Mouse (Mus musculus) midbrain, postnatal 0 days (tissue): ENCODE results near the gene Rtn4ip1. TPM values are rescaled to one million over a fixed set of nuclear protein-coding genes. Genes with fewer than 3 reads are reported as not detected.

Experiments
- ATAC-seq: fragments of 200-750 bp; cut with Nextera tagmentation; 2 replicates; pipeline ENCODE4 v1.8.0; 2017; ENCODE audit warnings: moderate number of reproducible peaks, mild to moderate bottlenecking, moderate TSS enrichment, moderate library complexity; ENCODE audit not compliant: low FRiP score
- DNase-seq: peaks from one replicate; pipeline ENCODE4 v3.0.0-alpha.2; 2015; ENCODE audit warnings: low spot score
- H3K27ac ChIP-seq: fragments of 300-500 bp; sonication (generic); 2 replicates; pipeline ENCODE4 v1.5.1; 2014; ENCODE audit warnings: low read depth, mild to moderate bottlenecking, low read length, mixed read lengths
- H3K27me3 ChIP-seq: fragments of 300-500 bp; sonication (generic); 2 replicates; pipeline ENCODE4 v1.6.1; 2014; ENCODE audit warnings: low read length, control low read depth, mixed read lengths; ENCODE audit not compliant: insufficient read depth
- H3K36me3 ChIP-seq: fragments of 300-500 bp; sonication (generic); 2 replicates; pipeline ENCODE4 v1.6.1; 2014; ENCODE audit warnings: low read length, control low read depth, mixed read lengths; ENCODE audit not compliant: insufficient read depth
- H3K4me1 ChIP-seq: fragments of 300-500 bp; sonication (generic); 2 replicates; pipeline ENCODE4 v1.6.1; 2014; ENCODE audit warnings: mild to moderate bottlenecking, control low read depth, antibody characterized with exemption, low read length, mixed read lengths; ENCODE audit not compliant: insufficient read depth
- H3K4me2 ChIP-seq: fragments of 300-500 bp; sonication (generic); 2 replicates; pipeline ENCODE4 v1.6.1; 2014; ENCODE audit warnings: low read depth, mild to moderate bottlenecking, low read length, mixed read lengths; ENCODE audit not compliant: poor library complexity, severe bottlenecking
- H3K4me3 ChIP-seq: fragments of 300-500 bp; sonication (generic); 2 replicates; pipeline ENCODE4 v1.5.1; 2014; ENCODE audit warnings: low read depth, mild to moderate bottlenecking, low read length, moderate library complexity
- H3K9ac ChIP-seq: fragments of 300-500 bp; sonication (generic); replicated peaks from 2 replicates; pipeline ENCODE4 v1.6.1; 2014; ENCODE audit warnings: mild to moderate bottlenecking, low read length, moderate library complexity, mixed read lengths; ENCODE audit not compliant: poor library complexity, severe bottlenecking
- H3K9me3 ChIP-seq: fragments of 300-500 bp; sonication (generic); 2 replicates; pipeline ENCODE4 v1.6.1; 2016; ENCODE audit warnings: low read length, control low read depth
- CTCF ChIP-seq: IDR thresholded peaks from 2 replicates; pipeline ENCODE4 v1.5.1; 2016; ENCODE audit warnings: antibody characterized with exemption, mild to moderate bottlenecking
- WGBS: fragments of 180-500 bp; shearing (Covaris S2); extraction: QIAGEN DNeasy Blood & Tissue Kit; methylation state at CpG from one replicate; pipeline ENCODE4 v1.1.7; 2014; 5-methylcytosine and 5-hydroxymethylcytosine counted together
- polyA plus RNA-seq: library from polyadenylated mRNA; unstranded; fragments of >200 nt; fragmentation: Nextera tagmentation; extraction: Ambion mirVana; gene quantifications from 2 replicates; pipeline ENCODE4 v1.2.1, GENCODE M21; 2015
- total RNA-seq: library from RNA; depleted of rRNA; stranded (reverse); fragments of >200 nt; gene quantifications from 2 replicates; pipeline ENCODE4 v1.2.3, GENCODE M21; 2014

The Rtn4ip1 gene
- total and polyA plus RNA-seq, 2 experiments from 2014 or later: 3.7 to 8.9 TPM

GRCm38 (mm10) chr10:43887676-43888075 is 13.9 kb upstream of the Rtn4ip1 start:
- Histone ChIP-seq H3K4me3 (no peak overlapping the region), H3K27ac (0 out of 2 replicates have a peak overlapping the region, but pooled peaks have one; percentile 9), H3K9ac (no peak overlapping the region), H3K4me2 (no peak overlapping the region), H3K27me3 (no peaks in the 10 kb centered on the region), H3K4me1 (no peaks in the 10 kb centered on the region), H3K9me3 (no peaks in the 10 kb centered on the region), H3K36me3 (peaks cover 15% of the 10 kb centered on the region)
- ATAC-seq (no peak; the same call in 1 of the 2 replicates), DNase-seq (no peak)
- no peak for TF ChIP-seq CTCF
- WGBS: 53% methylated on average over 9 of the region's 9 CpGs

DNA sequence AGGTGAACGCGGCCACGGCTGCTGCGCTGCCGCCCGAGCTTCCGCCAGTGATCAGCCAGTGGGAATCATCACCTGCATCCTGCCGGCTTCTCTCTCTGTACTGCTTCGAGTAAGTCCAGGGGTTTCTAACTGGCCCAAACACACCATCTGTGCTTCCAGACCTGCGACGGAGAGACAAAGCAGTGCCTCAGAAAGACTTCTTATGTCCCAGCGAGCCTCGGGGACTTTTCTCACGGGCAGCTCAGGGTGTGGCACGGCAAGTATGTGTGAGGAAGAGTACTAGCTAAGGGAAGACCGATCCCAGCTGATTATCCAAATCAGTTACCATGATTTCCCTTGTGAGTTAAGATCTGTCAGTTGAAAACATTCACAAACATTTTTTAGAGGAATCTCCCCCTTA is 12.6 kb upstream of the Rtn4ip1 start:
- peaks cover 22% of the 10 kb centered on the region for H3K36me3 ChIP-seq
- H3K9ac ChIP-seq: no peak overlapping the region
- ATAC-seq (no peak), DNase-seq (no peak)
- 89% methylated on average over 16 of the region's 16 CpGs for WGBS
- H3K4me3 ChIP-seq: no peak overlapping the region
- no peaks in the 10 kb centered on the region for H3K4me1 ChIP-seq
- no peak for TF ChIP-seq CTCF
- H3K27ac ChIP-seq: no peak overlapping the region
- no peaks in the 10 kb centered on the region for H3K27me3 ChIP-seq
- H3K4me2 ChIP-seq: no peak overlapping the region
- H3K9me3 ChIP-seq: no peaks in the 10 kb centered on the region

DNA sequence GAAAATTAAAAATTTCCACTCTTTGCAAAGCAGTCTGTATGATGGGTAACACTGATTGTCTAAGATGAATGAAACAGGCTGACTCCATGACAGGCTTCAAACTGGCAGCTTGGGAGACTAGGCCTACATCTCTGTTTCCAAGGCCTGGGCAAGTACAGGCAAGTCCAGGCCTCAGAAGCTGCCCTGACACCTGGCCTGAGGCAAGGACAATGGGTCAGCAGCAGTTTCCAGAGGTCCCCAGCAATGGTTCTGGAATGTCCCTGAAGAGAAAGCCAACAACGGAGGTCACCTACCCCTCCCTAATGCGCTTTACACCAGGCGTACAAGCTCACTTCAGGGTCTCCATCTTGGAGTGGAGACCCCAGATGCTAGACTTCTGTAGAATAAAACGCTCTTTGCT is 8.6 kb upstream of the Rtn4ip1 start:
- no peaks in the 10 kb centered on the region for H3K27me3 ChIP-seq
- peaks cover 21% of the 10 kb centered on the region for H3K36me3 ChIP-seq
- DNase-seq (no peak), ATAC-seq (no peak)
- no peaks in the 10 kb centered on the region for H3K4me1 ChIP-seq
- WGBS: 97% methylated on average over 4 of the region's 4 CpGs
- no peaks in the 10 kb centered on the region for H3K9me3 ChIP-seq
- H3K27ac ChIP-seq: no peak overlapping the region
- H3K4me2 ChIP-seq: no peak overlapping the region
- no peak for TF ChIP-seq CTCF
- no peak overlapping the region for H3K9ac ChIP-seq
- no peak overlapping the region for H3K4me3 ChIP-seq

DNA sequence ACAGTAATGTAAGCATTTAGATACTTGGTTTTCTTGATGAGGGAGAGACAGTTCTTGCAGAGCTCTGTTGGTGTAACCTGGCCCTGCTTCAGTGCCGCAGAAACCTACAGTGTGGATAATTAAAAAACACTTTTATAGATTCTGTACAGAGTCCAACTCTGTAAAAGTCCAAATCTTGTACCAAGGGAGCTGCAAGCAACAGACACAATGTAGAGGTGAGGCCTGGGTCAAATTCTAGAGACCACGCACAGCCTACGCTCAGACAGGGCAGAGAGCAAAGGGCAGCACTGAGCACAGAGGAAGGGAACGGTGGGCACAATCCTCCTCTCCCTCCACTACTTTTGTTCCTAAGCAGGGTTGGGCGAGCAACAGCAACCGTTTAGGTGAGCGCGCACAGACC is 5.5 kb upstream of the Rtn4ip1 start:
- no peak for TF ChIP-seq CTCF
- ATAC-seq (no peak), DNase-seq (no peak)
- WGBS: 91% methylated on average over 8 of the region's 8 CpGs
- no peak overlapping the region for H3K4me2 ChIP-seq
- no peaks in the 10 kb centered on the region for H3K9me3 ChIP-seq
- no peaks in the 10 kb centered on the region for H3K4me1 ChIP-seq
- no peak overlapping the region for H3K27ac ChIP-seq
- no peaks in the 10 kb centered on the region for H3K27me3 ChIP-seq
- H3K4me3 ChIP-seq: no peak overlapping the region
- no peak overlapping the region for H3K9ac ChIP-seq
- peaks cover 17% of the 10 kb centered on the region; the same call in 1 of the 2 replicates for H3K36me3 ChIP-seq

DNA sequence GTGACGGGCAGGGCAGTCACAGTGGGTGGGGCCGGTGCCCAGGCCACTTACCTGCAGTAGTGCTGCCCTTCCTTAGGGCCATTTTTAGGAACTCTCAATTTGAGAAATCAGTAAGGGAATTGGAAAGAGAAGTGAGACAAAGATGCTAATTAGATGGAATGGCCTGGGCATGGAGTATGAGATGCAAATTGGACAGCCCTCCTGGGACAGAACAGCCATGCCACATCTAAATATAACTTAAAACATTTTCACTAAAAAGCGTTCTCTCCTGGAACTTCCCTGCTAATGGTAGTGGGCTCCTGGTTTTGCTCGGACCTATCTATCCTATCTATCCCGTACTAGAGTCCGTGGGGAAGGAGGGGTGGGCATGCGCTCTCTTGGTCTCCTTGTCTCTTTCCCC is 3.3 kb upstream of the Rtn4ip1 start:
- Histone ChIP-seq H3K9me3 (no peaks in the 10 kb centered on the region), H3K9ac (no peak overlapping the region), H3K27me3 (no peaks in the 10 kb centered on the region), H3K4me1 (no peaks in the 10 kb centered on the region), H3K36me3 (peaks cover 7% of the 10 kb centered on the region; the same call in 1 of the 2 replicates), H3K4me2 (no peak overlapping the region), H3K27ac (no peak overlapping the region), H3K4me3 (no peak overlapping the region)
- TF ChIP-seq CTCF: no peak
- ATAC-seq (no peak), DNase-seq (no peak)
- 94% methylated on average over 7 of the region's 7 CpGs for WGBS

- H3K27me3 ChIP-seq: no peaks in the 10 kb centered on the region
- peak overlapping the region; percentile 68 for H3K4me3 ChIP-seq
- ATAC-seq (peak; percentile 62), DNase-seq (no peak)
- no peaks in the 10 kb centered on the region for H3K9me3 ChIP-seq
- H3K9ac ChIP-seq: peak overlapping the region; percentile 55
- peak overlapping the region; percentile 19; the same call in 1 of the 2 replicates for H3K27ac ChIP-seq
- TF ChIP-seq CTCF: no peak
- H3K4me1 ChIP-seq: no peaks in the 10 kb centered on the region
- no peaks in the 10 kb centered on the region for H3K36me3 ChIP-seq
- peak overlapping the region; percentile 69 for H3K4me2 ChIP-seq
- 7% methylated on average over 29 of the region's 30 CpGs for WGBS
Measured at GRCm38 (mm10) chr10:43900883-43901570, 580 bp upstream of the Rtn4ip1 start.
